Mouse (Mus musculus): ENCODE results near the gene Ncan.

- TF ChIP-seq CTCF (IDR thresholded peaks at IDR 0.05; ENCODE audit: extremely low read depth, insufficient read depth, low read length), result no peak
- TF ChIP-seq POLR2A (IDR thresholded peaks at IDR 0.05; ENCODE audit: extremely low read depth, insufficient read depth, low read length), result peak; percentile 74; the same call in 1 of the 2 replicates
These were observed 37.4 kb downstream of the Ncan start, which contains the start of gene Hapln4 for GRCm38 (mm10) chr8:70083285-70083684.

Data from cortical plate, adult 2 months (tissue).